Comparison of ENCODE assay signal across 8 mouse cellular contexts in genomic region chr9:98297234-98297936, GRCm38 (mm10). TPM values are rescaled to one million over a fixed set of nuclear protein-coding genes. Genes with fewer than 3 reads are reported as not detected.
DNase-seq lines count a peak whose midpoint lies in the region; ATAC-seq and TF ChIP-seq lines count a peak whose summit lies in the region.

No protein-coding gene starts in this region.

- peak overlapping the region; percentile 24; the same call in 1 of the 2 replicates for H3K9ac ChIP-seq in kidney, embryonic 14.5 days (ENCODE audit: low read depth, low read length)
- peak overlapping the region; percentile 58 for H3K9ac ChIP-seq in stomach, postnatal 0 days (ENCODE audit: low read length)

- no peak for DNase-seq in frontal cortex, postnatal 10 days (ENCODE audit: low spot score in 2 of 2)
- DNase-seq in adrenal gland, postnatal 10 days, result peak; percentile 28
- peak; percentile 29 for DNase-seq in forelimb bud, embryonic 11.5 days (ENCODE audit: low read depth, low spot score)
- peak; percentile 24 for DNase-seq in stomach, postnatal 0 days (ENCODE audit: low spot score)

- H3K9me3 ChIP-seq in kidney, embryonic 14.5 days (ENCODE audit: control insufficient read depth, low read length), result no peaks in the 10 kb centered on the region
- no peaks in the 10 kb centered on the region for H3K9me3 ChIP-seq in stomach, postnatal 0 days (ENCODE audit: control insufficient read depth, low read length)

- TF ChIP-seq EP300 in stomach, postnatal 0 days (optimal IDR thresholded peaks at IDR 0.05), result no peak

- 13% methylated on average over 11 of the region's 12 CpGs for WGBS in kidney, embryonic 14.5 days
- 13% methylated on average over 12 of the region's 12 CpGs for WGBS in stomach, postnatal 0 days

- H3K27me3 ChIP-seq in kidney, embryonic 14.5 days (ENCODE audit: control insufficient read depth, insufficient read depth, low read length), result no peaks in the 10 kb centered on the region
- H3K27me3 ChIP-seq in stomach, postnatal 0 days (ENCODE audit: control insufficient read depth, insufficient read depth, low read length), result no peaks in the 10 kb centered on the region

- peak overlapping the region; percentile 43 for H3K4me3 ChIP-seq in kidney, embryonic 14.5 days (ENCODE audit: low read length)
- H3K4me3 ChIP-seq in stomach, postnatal 0 days (ENCODE audit: low read depth, low read length), result peak overlapping the region; percentile 48

- no peaks in the 10 kb centered on the region for H3K36me3 ChIP-seq in kidney, embryonic 14.5 days (ENCODE audit: control insufficient read depth, insufficient read depth, low read length)
- no peaks in the 10 kb centered on the region for H3K36me3 ChIP-seq in stomach, postnatal 0 days (ENCODE audit: control insufficient read depth, insufficient read depth, low read length)

- peak; percentile 38; the same call in 1 of the 2 replicates for ATAC-seq in frontal cortex, adult (ENCODE audit: low TSS enrichment)
- ATAC-seq in kidney, embryonic 14.5 days (ENCODE audit: low FRiP score, low TSS enrichment), result 0 out of 2 replicates have a peak, but pooled peaks have one; percentile 7
- peak; percentile 13 for ATAC-seq in megakaryocyte, adult 5-6 weeks (ENCODE audit: poor library complexity, severe bottlenecking)
- ATAC-seq in stomach, postnatal 0 days (ENCODE audit: low FRiP score, low TSS enrichment), result peak; percentile 70
- no peak for ATAC-seq in erythroid progenitor cell, adult 5-6 weeks (replicated peaks; ENCODE audit: low FRiP score, poor library complexity, severe bottlenecking)

- peaks cover 12% of the 10 kb centered on the region for H3K4me1 ChIP-seq in kidney, embryonic 14.5 days (ENCODE audit: control insufficient read depth, insufficient read depth, low read length)
- no peaks in the 10 kb centered on the region; the same call in 1 of the 2 replicates for H3K4me1 ChIP-seq in stomach, postnatal 0 days (replicated peaks; ENCODE audit: control insufficient read depth, insufficient read depth)

- TF ChIP-seq CTCF in stomach, postnatal 0 days (IDR thresholded peaks at IDR 0.05; ENCODE audit: low read depth), result no peak

- H3K27ac ChIP-seq in kidney, embryonic 14.5 days (ENCODE audit: low read depth, low read length), result no peak overlapping the region
- peak overlapping the region; percentile 83 for H3K27ac ChIP-seq in stomach, postnatal 0 days (replicated peaks)

- peak overlapping the region; percentile 63 for H3K4me2 ChIP-seq in kidney, embryonic 14.5 days (replicated peaks; ENCODE audit: low read depth, low read length)
- H3K4me2 ChIP-seq in stomach, postnatal 0 days (replicated peaks; ENCODE audit: low read depth), result peak overlapping the region; percentile 76

RNA-seq across cellular contexts. Expression of gene Nmnat3, which starts 10.2 kb away (rescaled TPM):
- total RNA-seq in adrenal gland, postnatal 10 days (2021), result 10 to 100 TPM; 12.5 to 14.5 TPM
- polyA plus RNA-seq in kidney, embryonic 14.5 days (2014; fragmentation: Nextera tagmentation; extraction: Ambion mirVana), result 6.4 and 8.4 TPM in 2 replicates
- 2.7 and 4.4 TPM in 2 replicates for total RNA-seq in megakaryocyte, adult 5-6 weeks (2015)
- total RNA-seq in megakaryocyte, adult 5-6 weeks (2017), result 3.3 and 3.7 TPM in 2 replicates
- polyA plus RNA-seq in stomach, postnatal 0 days (2015; fragmentation: Nextera tagmentation; extraction: Ambion mirVana), result 7.1 and 7.7 TPM in 2 replicates
- 66.3 and 77.1 TPM in 2 replicates for total RNA-seq in erythroid progenitor cell, adult 5-6 weeks (2015; ENCODE audit: low replicate concordance)
- total RNA-seq in erythroid progenitor cell, adult 5-6 weeks (2017; ENCODE audit: low replicate concordance), result 81.5 and 109 TPM in 2 replicates

Comparison
In these comparisons a context has a peak if more than half of its experiments do, and no peak if none do; other contexts are left out.
1. DNase-seq: peak in adrenal gland, postnatal 10 days (single experiment), forelimb bud, embryonic 11.5 days (single experiment) and stomach, postnatal 0 days (single experiment); none in frontal cortex, postnatal 10 days (0 of 2).
2. RNA of gene Nmnat3, which starts 10.2 kb away (total RNA-seq): 66.3 to 109 TPM in erythroid progenitor cell, adult 5-6 weeks; 12.5 to 14.5 TPM in adrenal gland, postnatal 10 days and 2.7 to 4.4 TPM in megakaryocyte, adult 5-6 weeks; every median in the first group is over 4 times any median in the second.